Mouse (Mus musculus): ENCODE data around the gene Dpp6. TPM values are rescaled to one million over a fixed set of nuclear protein-coding genes. Genes with fewer than 3 reads are reported as not detected.

Gene Dpp6
- 0.27 TPM for polyA plus RNA-seq (2017; shearing (Covaris generic))

GRCm38 (mm10) chr5:26816975-26817941 lies at the start of gene Dpp6:
TSS of gene Dpp6 (plus strand) at chr5:26817203.

GRCm38 (mm10) chr5:27501338-27501737 lies 684.3 kb downstream of the Dpp6 start, which contains the start of gene Speer4b:
TSS of gene Speer4b (minus strand) at chr5:27501438.

Measured in naive thymus-derived CD4-positive, alpha-beta T cell, adult 5 months (primary cell).